Mouse (Mus musculus) liver, embryonic 14.5 days (tissue): ENCODE measurements at regions not wholly inside any gene's neighbourhood (a gene's known extent, or its start where the extent isn't known, plus 50 kb on each side); places are given as distances from the start of the nearest gene placed in this dataset.

ENCODE experiments used
- CTCF ChIP-seq: IDR thresholded peaks from 2 replicates; pipeline ENCODE4 v1.5.1; 2016; ENCODE audit warnings: antibody characterized with exemption, low read depth, control low read depth
- EP300 ChIP-seq: IDR thresholded peaks from 2 replicates; pipeline ENCODE4 v1.6.1; 2016; ENCODE audit warnings: antibody characterized with exemption, low read depth

DNA sequence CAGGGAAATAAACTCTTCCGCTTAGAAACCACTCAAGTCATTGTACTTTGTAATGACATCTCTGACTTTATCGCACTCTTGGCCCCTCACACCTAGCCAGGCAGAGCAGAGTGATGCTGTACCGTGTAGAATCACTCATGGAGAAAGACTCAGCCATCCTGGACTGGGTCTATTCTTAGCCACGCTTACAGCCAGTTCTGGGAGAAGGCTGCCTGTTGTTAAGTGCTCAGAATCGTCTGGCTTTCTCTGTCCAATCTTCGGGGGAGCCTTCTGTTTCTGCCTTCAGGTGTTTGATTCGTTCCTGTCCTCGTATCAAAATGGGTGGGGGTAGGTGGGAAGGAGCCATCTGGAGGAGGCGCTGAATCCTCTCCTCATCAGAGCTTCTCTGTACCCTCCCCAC, 468.0 kb downstream of the Zfp536 start:
- TF ChIP-seq CTCF, result no peak
- TF ChIP-seq EP300, result no peak
